13 mouse cellular contexts compared by ENCODE assay signal in genomic region chr11:116954231-116955118, GRCm38 (mm10). TPM values are rescaled to one million over a fixed set of nuclear protein-coding genes. Genes with fewer than 3 reads are reported as not detected.
DNase-seq lines count a peak whose midpoint lies in the region; ATAC-seq and TF ChIP-seq lines count a peak whose summit lies in the region.
"Had no signal": no experiment of that assay in that cellular context is flagged by ENCODE, and none has a peak within 500 bp of the region (broad histone marks: within the 10 kb centered on the region; RNA-seq: fewer than 3 reads in every experiment).

No protein-coding gene starts in this region.

- H3K27me3 ChIP-seq in forebrain, embryonic 13.5 days: no peaks in the 10 kb centered on the region
- H3K27me3 ChIP-seq in forebrain, embryonic 10.5 days (ENCODE audit: poor library complexity, severe bottlenecking): 0 out of 2 replicates have a peak, but pooled peaks cover 4% of the 10 kb centered on the region
- no peaks in the 10 kb centered on the region for H3K27me3 ChIP-seq in heart, postnatal 0 days (ENCODE audit: control insufficient read depth, insufficient read depth, low read length)
- H3K27me3 ChIP-seq: embryonic facial prominence, embryonic 13.5 days had no signal

- peak overlapping the region; percentile 78 for H3K27ac ChIP-seq in forebrain, embryonic 13.5 days
- H3K27ac ChIP-seq in forebrain, embryonic 10.5 days: no peak overlapping the region
- peak overlapping the region; percentile 86 for H3K27ac ChIP-seq in heart, postnatal 0 days (ENCODE audit: low read depth)
- H3K27ac ChIP-seq: embryonic facial prominence, embryonic 13.5 days; kidney, postnatal 0 days had no signal

- H3K4me3 ChIP-seq in forebrain, embryonic 13.5 days: no peak overlapping the region
- H3K4me3 ChIP-seq in forebrain, embryonic 10.5 days: no peak overlapping the region
- H3K4me3 ChIP-seq in heart, postnatal 0 days (ENCODE audit: low read depth, low read length): no peak overlapping the region
- H3K4me3 ChIP-seq: embryonic facial prominence, embryonic 13.5 days; megakaryocyte, embryonic 14.5 days had no signal

- H3K4me2 ChIP-seq in forebrain, embryonic 13.5 days: no peak overlapping the region
- H3K4me2 ChIP-seq in heart, postnatal 0 days (ENCODE audit: low read depth, low read length): no peak overlapping the region
- H3K4me2 ChIP-seq: embryonic facial prominence, embryonic 13.5 days had no signal

- H3K4me1 ChIP-seq in forebrain, embryonic 13.5 days: peaks cover 15% of the 10 kb centered on the region
- peaks cover 13% of the 10 kb centered on the region for H3K4me1 ChIP-seq in forebrain, embryonic 10.5 days
- peaks cover 14% of the 10 kb centered on the region for H3K4me1 ChIP-seq in heart, postnatal 0 days (ENCODE audit: control insufficient read depth, insufficient read depth)

- no peak overlapping the region for H3K9ac ChIP-seq in forebrain, embryonic 13.5 days
- H3K9ac ChIP-seq in heart, postnatal 0 days (replicated peaks; ENCODE audit: low read depth, low read length): no peak overlapping the region
- H3K9ac ChIP-seq: embryonic facial prominence, embryonic 13.5 days had no signal

- no peak for DNase-seq in forebrain, embryonic 10.5 days (ENCODE audit: extremely low spot score, low spot score)
- DNase-seq in R1 (ENCODE audit: low read depth, low spot score) (peak; percentile 18), liver (no peak)
- peak; percentile 93 for DNase-seq in heart, postnatal 0 days (ENCODE audit: low spot score)
- peak; percentile 53 to 55 for DNase-seq in left cerebral cortex, adult 9 months (ENCODE audit: low spot score in 2 of 2)
- DNase-seq in adrenal gland, adult 18-20 months (ENCODE audit: low spot score in 2 of 2): no peak
- DNase-seq in kidney, postnatal 10 days: no peak
- DNase-seq: adrenal gland, adult 8-10 months had no signal

- TF ChIP-seq CTCF in heart, postnatal 0 days (IDR thresholded peaks at IDR 0.05; ENCODE audit: low read depth): no peak

- peaks cover 82% of the 10 kb centered on the region for H3K36me3 ChIP-seq in forebrain, embryonic 13.5 days (ENCODE audit: poor library complexity, severe bottlenecking)
- peaks cover 50% of the 10 kb centered on the region for H3K36me3 ChIP-seq in forebrain, embryonic 10.5 days (replicated peaks)
- H3K36me3 ChIP-seq in heart, postnatal 0 days (replicated peaks; ENCODE audit: control insufficient read depth, insufficient read depth, low read length): no peaks in the 10 kb centered on the region
- H3K36me3 ChIP-seq: embryonic facial prominence, embryonic 13.5 days had no signal

- WGBS in forebrain, embryonic 13.5 days: 75% methylated on average over 23 of the region's 23 CpGs
- 89% methylated on average over 23 of the region's 23 CpGs for WGBS in forebrain, embryonic 10.5 days
- WGBS in heart, postnatal 0 days: 59% methylated on average over 23 of the region's 23 CpGs

- peak; percentile 73; the same call in 1 of the 2 replicates for ATAC-seq in forebrain, embryonic 13.5 days
- peak; percentile 88 for ATAC-seq in heart, postnatal 0 days (ENCODE audit: insufficient read depth, low read depth)

- no peaks in the 10 kb centered on the region for H3K9me3 ChIP-seq in forebrain, embryonic 13.5 days (replicated peaks)
- H3K9me3 ChIP-seq in forebrain, embryonic 10.5 days: no peaks in the 10 kb centered on the region
- H3K9me3 ChIP-seq in heart, postnatal 0 days (replicated peaks; ENCODE audit: control insufficient read depth, low read length): no peaks in the 10 kb centered on the region

- TF ChIP-seq EP300 in heart, postnatal 0 days (IDR thresholded peaks at IDR 0.05; ENCODE audit: low read depth): peak; percentile 91

RNA-seq across cellular contexts. Expression of gene Mgat5b, which starts 35.8 kb away (rescaled TPM):
- 18.5 and 19.8 TPM in 2 replicates for polyA plus RNA-seq in forebrain, embryonic 13.5 days (2015; fragmentation: Nextera tagmentation; extraction: Ambion mirVana)
- polyA plus RNA-seq in forebrain, embryonic 10.5 days (2016; fragmentation: Nextera tagmentation; extraction: Ambion mirVana): 3.3 and 3.7 TPM in 2 replicates
- total RNA-seq in heart, postnatal 0 days (2014; rRNA removed; ENCODE audit: low replicate concordance): 0.04 and 0.58 TPM in 2 replicates
- 0.11 and 0.14 TPM in 2 replicates for polyA plus RNA-seq in heart, postnatal 0 days (2015; fragmentation: Nextera tagmentation; extraction: Ambion mirVana)
- total RNA-seq in adrenal gland, adult 18-20 months (2021): under 1 TPM; 0.19 to 0.36 TPM
- polyA plus RNA-seq: C2C12 had no signal

Comparison
In these comparisons a context has a peak if more than half of its experiments do, and no peak if none do; other contexts are left out.
1. DNase-seq: peak in R1 (single experiment), heart, postnatal 0 days (single experiment) and left cerebral cortex, adult 9 months (2 of 2); none in forebrain, embryonic 10.5 days (single experiment), adrenal gland, adult 18-20 months (0 of 2), kidney, postnatal 10 days (single experiment) and liver (single experiment).